Mouse (Mus musculus): ENCODE measurements around the gene P2rx4.

- no peak for TF ChIP-seq EP300 (IDR thresholded peaks at IDR 0.05; ENCODE audit: insufficient read depth, low read depth, low read length)
- TF ChIP-seq POLR2A (IDR thresholded peaks at IDR 0.05; ENCODE audit: insufficient read depth, low read length), result no peak
Observed at GRCm38 (mm10) chr5:122706917-122707275, 448 bp upstream of the P2rx4 start.

Data from ES-Bruce4 (cell line).